Mouse (Mus musculus): ENCODE results near the gene Katnbl1. TPM values are rescaled to one million over a fixed set of nuclear protein-coding genes. Genes with fewer than 3 reads are reported as not detected.

Gene Katnbl1
- polyA plus RNA-seq, 1 experiment from 2014 or later: 53.0 TPM

DNA sequence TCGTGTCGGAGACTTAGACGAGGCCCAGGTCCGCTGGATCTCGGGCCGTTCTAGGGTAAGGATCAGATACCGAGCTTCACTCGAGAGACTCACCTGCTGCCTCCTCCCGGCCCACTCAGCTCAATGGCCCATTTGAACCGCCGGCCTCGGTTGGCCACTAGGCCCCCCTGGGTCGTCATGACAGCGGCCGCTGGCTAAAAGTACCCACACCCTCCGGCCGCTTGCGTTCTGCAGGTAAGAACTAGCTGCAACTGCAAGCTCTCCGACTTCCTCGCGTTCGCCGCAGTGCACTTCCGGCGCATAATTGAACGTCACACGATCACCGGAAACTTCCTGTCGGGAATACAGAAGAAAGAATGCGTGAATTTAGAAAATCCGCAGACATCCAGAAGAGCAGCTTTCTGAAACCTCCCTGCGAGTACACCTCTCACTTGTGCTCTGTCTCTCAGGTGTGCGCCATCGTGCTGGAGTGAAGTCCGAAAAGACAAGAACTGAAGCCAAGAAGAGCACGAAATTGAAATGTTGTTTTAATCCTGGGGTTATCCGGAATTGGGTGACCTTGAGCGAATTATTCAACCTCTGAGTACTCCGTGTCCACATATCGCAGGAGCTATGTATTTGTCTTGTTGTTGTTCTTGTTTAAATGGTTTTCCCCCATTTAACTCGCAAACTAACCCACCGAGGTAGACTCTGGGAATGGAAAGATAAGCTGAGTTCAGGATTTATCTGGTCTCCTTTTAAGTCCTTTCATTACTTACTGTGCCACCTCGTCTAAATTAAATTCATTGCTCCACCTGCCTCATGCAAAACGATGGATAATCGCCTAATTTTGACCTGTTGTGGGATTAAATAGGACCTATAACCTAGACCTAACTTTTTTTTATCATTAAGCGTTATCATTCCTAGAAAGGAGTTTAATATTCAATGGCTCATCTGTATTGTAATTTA lies 11.0 kb upstream of the Katnbl1 start, which contains the start of gene Emc4:
TSS of gene Emc4 (minus strand) at position 302 of the 948 bp plus-strand sequence.
- Histone ChIP-seq H3K9me3 (no peaks in the 10 kb centered on the region), H3K4me3 (peak within 1 kb of the TSS; percentile 89), H3K27me3 (no peaks in the 10 kb centered on the region), H3K9ac (peak within 1 kb of the TSS; percentile 86), H3K27ac (peak within 1 kb of the TSS; percentile 85), H3K4me1 (peaks cover 12% of the 10 kb centered on the region), H3K4me2 (replicated peaks) (peak within 1 kb of the TSS; percentile 88), H3K36me3 (peaks cover 21% of the 10 kb centered on the region)
- 1% methylated on average over 46 of the region's 46 CpGs for WGBS
- ATAC-seq (ENCODE audit: low FRiP score, low read depth): peak; percentile 89

DNA sequence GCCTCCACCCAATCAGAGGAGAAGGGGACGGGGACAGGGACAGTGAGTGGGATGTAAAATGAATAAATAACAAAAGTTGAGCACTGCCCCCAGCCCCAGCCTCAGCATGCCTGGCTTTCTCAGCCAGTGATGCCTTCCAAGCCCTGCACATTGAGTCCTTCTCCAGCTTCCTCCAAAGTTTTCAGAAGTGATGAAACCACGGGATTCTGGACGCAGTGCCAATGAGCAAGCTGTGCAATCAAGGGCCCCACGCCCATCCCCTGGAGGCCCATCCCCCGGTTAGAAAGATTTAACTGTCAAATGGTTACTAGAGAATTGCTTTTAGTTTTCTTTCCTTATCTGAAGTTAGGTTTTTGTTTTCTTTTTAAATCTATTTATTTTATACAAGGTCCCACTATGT lies 9.1 kb upstream of the Katnbl1 start:
- H3K27ac ChIP-seq: no peak overlapping the region
- H3K36me3 ChIP-seq: peaks cover 3% of the 10 kb centered on the region
- H3K9me3 ChIP-seq: no peaks in the 10 kb centered on the region
- H3K4me2 ChIP-seq (replicated peaks): no peak overlapping the region
- no peak overlapping the region for H3K4me3 ChIP-seq
- no peak for ATAC-seq (ENCODE audit: low FRiP score, low read depth)
- 65% methylated on average over 5 of the region's 5 CpGs for WGBS
- peaks cover 12% of the 10 kb centered on the region for H3K4me1 ChIP-seq
- H3K9ac ChIP-seq: no peak overlapping the region
- H3K27me3 ChIP-seq: no peaks in the 10 kb centered on the region

DNA sequence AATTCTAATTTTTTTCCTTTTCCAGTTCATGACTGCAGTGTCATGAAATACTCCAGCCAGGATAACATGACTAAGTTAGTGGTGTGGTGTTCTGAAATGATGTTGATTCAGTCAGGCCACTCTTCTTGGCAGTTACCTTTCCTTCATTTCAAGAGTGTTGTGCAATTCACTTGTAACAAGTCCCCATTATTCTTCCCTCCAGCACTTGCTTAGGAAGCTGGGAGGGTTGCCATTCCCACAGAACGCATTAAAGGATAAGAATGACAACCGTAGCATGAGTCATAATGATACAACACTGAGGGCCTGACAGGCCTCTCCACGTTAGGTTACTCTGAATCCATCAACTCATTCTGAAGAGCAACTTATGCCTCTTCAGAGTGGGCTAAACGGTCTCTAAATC lies 5.9 kb upstream of the Katnbl1 start:
- H3K4me1 ChIP-seq: no peaks in the 10 kb centered on the region
- H3K4me2 ChIP-seq (replicated peaks): no peak overlapping the region
- 68% methylated on average over 4 of the region's 4 CpGs for WGBS
- H3K9me3 ChIP-seq: no peaks in the 10 kb centered on the region
- no peaks in the 10 kb centered on the region for H3K36me3 ChIP-seq
- H3K4me3 ChIP-seq: no peak overlapping the region
- ATAC-seq (ENCODE audit: low FRiP score, low read depth): no peak
- no peak overlapping the region for H3K27ac ChIP-seq
- H3K27me3 ChIP-seq: peaks cover 3% of the 10 kb centered on the region; the same call in 1 of the 2 replicates
- no peak overlapping the region for H3K9ac ChIP-seq

DNA sequence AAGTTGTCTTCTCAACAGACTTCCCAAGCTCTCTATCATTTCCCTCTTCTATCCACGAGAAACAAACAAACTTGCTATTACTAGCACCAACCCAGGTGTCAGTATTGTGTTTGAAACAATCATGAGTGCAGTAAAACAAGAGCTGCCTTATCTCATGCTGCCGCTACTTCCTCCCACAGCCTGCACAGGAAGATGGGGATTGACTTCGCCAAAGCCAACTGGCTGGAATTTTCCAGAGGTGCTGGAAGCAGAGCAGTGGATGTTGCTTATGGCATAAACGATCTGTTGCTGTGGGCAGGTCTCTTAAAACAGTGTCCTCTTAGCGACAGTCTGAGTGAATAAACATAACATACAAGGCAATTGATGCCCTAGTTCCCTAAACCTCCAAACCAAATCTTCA lies 4.4 kb upstream of the Katnbl1 start:
- WGBS: 60% methylated on average over 5 of the region's 5 CpGs
- no peak for ATAC-seq (ENCODE audit: low FRiP score, low read depth)

DNA sequence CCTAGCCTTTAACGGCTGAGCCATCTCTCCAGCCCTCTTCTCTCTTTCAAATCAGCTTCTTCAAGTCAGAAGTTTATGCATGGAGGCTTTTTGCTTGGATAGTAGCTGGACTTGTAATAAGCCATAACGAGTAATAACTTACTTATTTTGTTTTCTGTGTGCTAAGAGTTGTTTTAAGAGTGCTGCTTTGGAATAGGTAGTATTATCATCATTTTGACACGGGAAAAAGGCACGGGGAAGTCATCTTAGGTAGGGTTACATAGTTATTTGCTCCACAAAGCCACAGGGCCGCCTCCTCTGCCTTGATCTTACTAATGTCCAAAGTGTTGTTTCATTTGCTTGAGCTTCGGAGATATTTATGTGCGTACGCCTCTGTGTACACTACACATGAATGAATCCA lies 1.1 kb downstream of the Katnbl1 start:
- ATAC-seq (ENCODE audit: low FRiP score, low read depth): no peak
- Histone ChIP-seq H3K4me3 (peak overlapping the region; percentile 94), H3K27me3 (peaks cover 3% of the 10 kb centered on the region; the same call in 1 of the 2 replicates), H3K9me3 (no peaks in the 10 kb centered on the region), H3K4me2 (replicated peaks) (peak overlapping the region; percentile 72), H3K27ac (no peak overlapping the region), H3K9ac (peak overlapping the region; percentile 92), H3K4me1 (peaks cover 13% of the 10 kb centered on the region), H3K36me3 (0 out of 2 replicates have a peak, but pooled peaks cover 5% of the 10 kb centered on the region)
- WGBS: 48% methylated on average over 8 of the region's 8 CpGs

More for the DNA sequence above, 4.4 kb upstream of the Katnbl1 start:
- Histone ChIP-seq H3K27ac (no peak overlapping the region), H3K4me1 (no peaks in the 10 kb centered on the region), H3K9ac (no peak overlapping the region), H3K4me3 (no peak overlapping the region), H3K4me2 (replicated peaks) (no peak overlapping the region), H3K9me3 (no peaks in the 10 kb centered on the region), H3K36me3 (no peaks in the 10 kb centered on the region), H3K27me3 (peaks cover 3% of the 10 kb centered on the region; the same call in 1 of the 2 replicates)

DNA sequence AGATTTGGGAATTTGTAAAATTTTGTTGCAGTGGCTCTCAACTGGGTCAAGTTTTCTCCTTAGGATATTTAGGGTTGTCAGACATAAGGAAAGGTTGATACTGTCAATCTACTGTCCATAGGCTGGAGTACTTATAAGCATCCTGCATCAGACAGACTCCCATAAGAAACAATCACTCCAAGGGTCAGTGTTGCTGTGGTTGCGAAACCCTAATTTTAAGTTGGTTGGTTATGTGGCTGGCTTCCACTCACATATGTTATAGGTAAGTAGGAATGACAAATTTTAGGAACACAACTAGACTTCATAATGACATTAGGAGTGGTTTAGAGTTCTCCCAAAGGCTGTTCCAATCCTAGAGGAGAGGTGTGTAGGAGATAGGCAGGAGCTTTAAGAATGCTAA lies 2.2 kb downstream of the Katnbl1 start:
- no peak for ATAC-seq (ENCODE audit: low FRiP score, low read depth)
- no peak overlapping the region for H3K4me3 ChIP-seq
- WGBS: 100% methylated on average over 1 of the region's 1 CpGs
- H3K9ac ChIP-seq: no peak overlapping the region
- no peak overlapping the region for H3K27ac ChIP-seq
- no peaks in the 10 kb centered on the region for H3K27me3 ChIP-seq
- 0 out of 2 replicates have a peak, but pooled peaks cover 5% of the 10 kb centered on the region for H3K36me3 ChIP-seq
- no peaks in the 10 kb centered on the region for H3K9me3 ChIP-seq
- H3K4me1 ChIP-seq: peaks cover 13% of the 10 kb centered on the region
- no peak overlapping the region for H3K4me2 ChIP-seq (replicated peaks)

DNA sequence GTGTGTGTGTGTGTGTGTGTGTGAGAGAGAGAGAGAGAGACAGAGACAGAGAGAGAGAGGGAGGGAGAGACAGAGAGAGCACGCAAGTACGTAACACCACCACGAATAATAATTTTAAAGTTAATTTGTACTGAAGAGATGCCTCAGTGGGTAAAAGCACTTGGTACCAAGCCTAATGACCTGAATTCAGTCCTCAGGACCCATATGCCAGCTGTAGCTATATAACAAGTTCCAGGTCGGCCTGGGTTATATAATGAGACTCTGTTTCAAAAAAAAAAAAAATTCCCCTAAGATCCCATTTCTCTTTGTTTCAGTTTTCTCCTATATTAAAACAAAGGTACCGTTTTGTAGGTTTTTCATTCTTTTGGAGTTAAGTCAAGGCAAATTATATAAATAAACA lies 11.8 kb downstream of the Katnbl1 start:
- WGBS: 66% methylated on average over 5 of the region's 5 CpGs
- no peak for ATAC-seq (ENCODE audit: low FRiP score, low read depth)
- Histone ChIP-seq H3K9me3 (no peaks in the 10 kb centered on the region), H3K4me1 (peaks cover 12% of the 10 kb centered on the region), H3K9ac (no peak overlapping the region), H3K36me3 (no peaks in the 10 kb centered on the region), H3K4me3 (no peak overlapping the region), H3K27me3 (no peaks in the 10 kb centered on the region), H3K27ac (no peak overlapping the region), H3K4me2 (replicated peaks) (no peak overlapping the region)

DNA sequence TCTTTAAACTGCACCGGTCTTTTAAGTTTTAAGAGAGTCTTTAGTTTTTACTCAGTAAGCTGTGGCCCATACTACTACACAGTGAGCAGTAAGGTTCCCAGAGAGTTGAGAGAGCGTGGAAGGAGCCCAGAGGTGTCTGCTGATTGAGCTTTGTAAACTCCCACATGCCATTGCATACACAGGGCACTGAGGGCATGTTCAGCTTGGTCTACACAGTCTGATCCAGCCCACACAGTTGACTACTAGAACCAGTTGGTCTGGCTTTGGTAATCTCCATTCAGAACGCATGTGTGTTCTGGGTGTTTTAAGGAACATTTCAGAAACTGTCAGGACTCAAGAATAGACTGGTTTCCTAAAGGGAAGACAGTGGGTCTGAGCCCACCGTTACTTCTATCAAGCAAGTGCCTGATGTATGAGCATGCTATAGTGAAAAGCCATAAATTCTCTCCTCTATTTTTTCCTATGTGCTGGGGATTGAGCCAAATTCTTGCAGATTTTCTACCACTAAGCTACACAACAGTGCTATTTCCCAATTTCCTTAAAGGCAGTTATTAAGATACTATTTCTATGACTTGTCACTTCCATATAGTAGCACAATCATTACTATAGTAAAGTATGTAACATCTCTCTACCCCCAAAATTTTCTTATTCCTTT lies 12.5 kb downstream of the Katnbl1 start:
- no peak overlapping the region for H3K4me2 ChIP-seq (replicated peaks)
- H3K36me3 ChIP-seq: no peaks in the 10 kb centered on the region
- no peak for ATAC-seq (ENCODE audit: low FRiP score, low read depth)
- WGBS: 67% methylated on average over 4 of the region's 4 CpGs
- no peaks in the 10 kb centered on the region for H3K27me3 ChIP-seq
- H3K4me1 ChIP-seq: peaks cover 12% of the 10 kb centered on the region
- H3K4me3 ChIP-seq: no peak overlapping the region
- no peak overlapping the region for H3K9ac ChIP-seq
- no peaks in the 10 kb centered on the region for H3K9me3 ChIP-seq
- H3K27ac ChIP-seq: no peak overlapping the region

DNA sequence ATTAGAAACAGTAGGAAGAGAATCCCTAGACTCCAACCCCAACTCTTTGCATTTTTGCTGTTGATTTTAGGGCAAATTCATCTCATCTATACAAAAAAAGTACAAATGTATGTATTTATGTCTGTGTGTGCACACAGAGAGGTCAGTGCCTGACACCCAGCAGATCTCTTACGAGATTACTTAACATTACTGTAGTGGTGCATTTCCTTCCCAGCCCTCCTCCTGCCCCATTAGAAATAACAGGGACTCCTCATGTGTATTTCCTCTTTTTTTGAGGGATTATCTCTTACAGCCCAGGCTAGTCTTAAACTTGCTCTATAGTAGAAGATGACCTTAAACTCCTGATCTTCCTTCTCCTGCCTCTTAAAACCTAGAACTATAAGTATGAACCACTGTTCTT lies 13.7 kb downstream of the Katnbl1 start:
- H3K4me2 ChIP-seq (replicated peaks): no peak overlapping the region
- no peak overlapping the region for H3K27ac ChIP-seq
- ATAC-seq (ENCODE audit: low FRiP score, low read depth): no peak
- no peak overlapping the region for H3K4me3 ChIP-seq
- 93% methylated on average over 1 of the region's 1 CpGs for WGBS
- H3K9ac ChIP-seq: no peak overlapping the region
- H3K27me3 ChIP-seq: no peaks in the 10 kb centered on the region
- peaks cover 12% of the 10 kb centered on the region for H3K4me1 ChIP-seq
- no peaks in the 10 kb centered on the region for H3K36me3 ChIP-seq
- H3K9me3 ChIP-seq: no peaks in the 10 kb centered on the region

DNA sequence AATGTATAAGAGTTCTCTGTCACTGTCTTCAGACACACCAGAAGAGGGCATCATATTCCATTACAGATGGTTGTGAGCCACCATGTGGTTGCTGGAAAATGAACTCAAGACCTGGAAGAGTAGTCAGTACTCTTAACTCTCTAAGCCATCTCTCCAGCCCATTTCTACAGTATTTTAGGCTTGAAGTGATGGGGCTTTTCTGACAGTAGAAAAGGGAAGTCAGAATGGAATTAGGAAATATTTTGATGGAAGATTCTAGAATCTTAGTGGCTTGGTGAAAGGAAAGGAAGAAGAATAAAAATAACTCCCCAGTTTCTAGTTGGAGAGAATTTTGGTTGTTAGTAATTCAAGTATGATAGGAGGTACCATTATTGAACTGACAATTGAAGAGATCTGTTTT lies 14.9 kb downstream of the Katnbl1 start:
- no peak overlapping the region for H3K9ac ChIP-seq
- H3K9me3 ChIP-seq: no peaks in the 10 kb centered on the region
- H3K4me3 ChIP-seq: no peak overlapping the region
- H3K27ac ChIP-seq: no peak overlapping the region
- H3K4me2 ChIP-seq (replicated peaks): no peak overlapping the region
- H3K4me1 ChIP-seq: peaks cover 12% of the 10 kb centered on the region
- no peaks in the 10 kb centered on the region for H3K27me3 ChIP-seq
- H3K36me3 ChIP-seq: no peaks in the 10 kb centered on the region
- no peak for ATAC-seq (ENCODE audit: low FRiP score, low read depth)

DNA sequence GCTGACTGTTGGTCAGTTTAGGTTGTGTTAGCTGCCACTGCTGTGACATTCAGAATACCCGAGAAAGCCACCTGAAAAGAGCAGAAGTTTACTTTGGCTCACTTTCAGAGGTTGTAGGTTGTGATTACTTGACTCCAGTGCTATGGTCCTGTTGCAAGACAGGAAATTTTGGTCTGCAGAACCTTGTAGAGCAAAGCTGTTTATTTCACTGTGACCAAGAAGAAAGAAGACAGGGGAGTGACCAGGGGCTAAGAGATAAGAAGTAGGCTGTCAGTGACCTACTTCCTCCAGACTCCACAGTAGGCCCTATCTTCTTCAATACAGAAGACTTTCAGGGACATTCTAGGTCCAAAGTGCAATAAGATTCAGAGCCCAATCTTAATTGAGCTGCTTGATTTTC lies 17.6 kb downstream of the Katnbl1 start:
- no peak overlapping the region for H3K9ac ChIP-seq
- no peak overlapping the region for H3K4me2 ChIP-seq (replicated peaks)
- H3K36me3 ChIP-seq: no peaks in the 10 kb centered on the region
- no peaks in the 10 kb centered on the region for H3K27me3 ChIP-seq
- H3K27ac ChIP-seq: no peak overlapping the region
- H3K4me3 ChIP-seq: no peak overlapping the region
- no peaks in the 10 kb centered on the region for H3K4me1 ChIP-seq
- H3K9me3 ChIP-seq: no peaks in the 10 kb centered on the region
- 67% methylated on average over 1 of the region's 1 CpGs for WGBS
- ATAC-seq (ENCODE audit: low FRiP score, low read depth): no peak

DNA sequence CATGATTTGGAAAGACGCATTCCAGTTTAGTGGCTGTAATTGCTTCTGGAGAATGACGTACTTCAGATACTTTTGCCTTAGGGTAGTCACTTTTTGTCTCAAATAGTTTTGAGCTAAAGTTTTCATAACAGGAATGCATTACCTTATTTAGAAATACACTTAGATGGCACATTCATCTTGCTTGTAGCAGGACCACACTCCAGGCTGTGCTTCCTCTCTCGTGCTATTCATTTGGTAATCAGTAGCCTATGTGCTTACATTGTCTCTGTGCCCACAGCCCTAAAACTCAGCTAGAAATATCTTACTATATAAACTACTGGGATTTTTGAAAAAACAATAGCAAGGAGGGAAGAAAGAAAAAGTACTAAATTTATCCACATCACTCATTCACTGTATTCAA lies 28.0 kb downstream of the Katnbl1 start:
- WGBS: 84% methylated on average over 3 of the region's 3 CpGs
- ATAC-seq (ENCODE audit: low FRiP score, low read depth): no peak
- Histone ChIP-seq H3K9ac (no peak overlapping the region), H3K4me3 (no peak overlapping the region), H3K4me2 (replicated peaks) (no peak overlapping the region), H3K27me3 (no peaks in the 10 kb centered on the region), H3K36me3 (peaks cover 27% of the 10 kb centered on the region), H3K9me3 (no peaks in the 10 kb centered on the region), H3K27ac (no peak overlapping the region), H3K4me1 (no peaks in the 10 kb centered on the region)
